Mouse (Mus musculus) midbrain, embryonic 10.5 days (tissue): ENCODE measurements at regions not wholly inside any gene's neighbourhood (a gene's known extent, or its start where the extent isn't known, plus 50 kb on each side); places are given as distances from the start of the nearest gene placed in this dataset.

Source experiments
- DNase-seq: peaks from one replicate; pipeline ENCODE4 v3.0.0-alpha.2; 2017; ENCODE audit warnings: low spot score
- H3K27ac ChIP-seq: fragments of 300-500 bp; sonication (generic); replicated peaks from 2 replicates; pipeline ENCODE4 v1.5.1; 2016; ENCODE audit warnings: mild to moderate bottlenecking
- H3K27me3 ChIP-seq: fragments of 300-500 bp; sonication (generic); 2 replicates; pipeline ENCODE4 v1.6.1; 2016; ENCODE audit warnings: low read depth, mild to moderate bottlenecking; ENCODE audit not compliant: poor library complexity, severe bottlenecking
- H3K36me3 ChIP-seq: fragments of 300-500 bp; sonication (generic); 2 replicates; pipeline ENCODE4 v1.6.1; 2016; ENCODE audit warnings: mild to moderate bottlenecking, moderate library complexity
- H3K4me1 ChIP-seq: fragments of 300-500 bp; sonication (generic); 2 replicates; pipeline ENCODE4 v1.6.1; 2016
- H3K4me3 ChIP-seq: fragments of 300-500 bp; sonication (generic); 2 replicates; pipeline ENCODE4 v1.5.1; 2016; ENCODE audit warnings: mild to moderate bottlenecking, moderate library complexity
- H3K9me3 ChIP-seq: fragments of 300-500 bp; sonication (generic); replicated peaks from 2 replicates; pipeline ENCODE4 v1.6.1; 2016; ENCODE audit warnings: mild to moderate bottlenecking
- WGBS: fragments of 180-500 bp; shearing (Covaris S2); methylation state at CpG from one replicate; pipeline ENCODE4 v1.1.7; 2016; 5-methylcytosine and 5-hydroxymethylcytosine counted together

- 73% methylated on average over 8 of the region's 8 CpGs for WGBS
- Histone ChIP-seq H3K9me3 (no peaks in the 10 kb centered on the region), H3K4me1 (peaks cover 40% of the 10 kb centered on the region), H3K27me3 (peaks cover 58% of the 10 kb centered on the region), H3K36me3 (no peaks in the 10 kb centered on the region), H3K4me3 (no peak overlapping the region), H3K27ac (no peak overlapping the region)
- DNase-seq, result no peak
Observed at GRCm38 (mm10) chr9:47422741-47423461, 107.1 kb upstream of the Cadm1 start.

- no peaks in the 10 kb centered on the region for H3K36me3 ChIP-seq
- H3K4me3 ChIP-seq, result no peak overlapping the region
- H3K4me1 ChIP-seq, result peaks cover 36% of the 10 kb centered on the region
- DNase-seq, result no peak
- 94% methylated on average over 3 of the region's 3 CpGs for WGBS
- H3K9me3 ChIP-seq, result no peaks in the 10 kb centered on the region
- H3K27me3 ChIP-seq, result peaks cover 52% of the 10 kb centered on the region
- no peak overlapping the region for H3K27ac ChIP-seq
Observed at GRCm38 (mm10) chr9:47423462-47423832, 106.5 kb upstream of the Cadm1 start.

GRCm38 (mm10) chr9:47424191-47424590 lies 105.8 kb upstream of the Cadm1 start:
- Histone ChIP-seq H3K27me3 (peaks cover 52% of the 10 kb centered on the region), H3K36me3 (no peaks in the 10 kb centered on the region), H3K4me1 (peaks cover 29% of the 10 kb centered on the region), H3K9me3 (no peaks in the 10 kb centered on the region), H3K27ac (no peak overlapping the region), H3K4me3 (no peak overlapping the region)
- 89% methylated on average over 3 of the region's 3 CpGs for WGBS
- DNase-seq, result no peak

GRCm38 (mm10) chr9:47426712-47427111 lies 103.3 kb upstream of the Cadm1 start:
- Histone ChIP-seq H3K27ac (no peak overlapping the region), H3K36me3 (no peaks in the 10 kb centered on the region), H3K9me3 (no peaks in the 10 kb centered on the region), H3K27me3 (peaks cover 39% of the 10 kb centered on the region), H3K4me3 (no peak overlapping the region), H3K4me1 (peaks cover 24% of the 10 kb centered on the region)
- DNase-seq, result no peak
- 95% methylated on average over 5 of the region's 5 CpGs for WGBS

- WGBS, result 83% methylated on average over 8 of the region's 8 CpGs
- peaks cover 27% of the 10 kb centered on the region for H3K27me3 ChIP-seq
- H3K9me3 ChIP-seq, result no peaks in the 10 kb centered on the region
- no peak overlapping the region for H3K4me3 ChIP-seq
- 0 out of 2 replicates have a peak, but pooled peaks cover 3% of the 10 kb centered on the region for H3K4me1 ChIP-seq
- H3K36me3 ChIP-seq, result no peaks in the 10 kb centered on the region
- no peak for DNase-seq
- no peak overlapping the region for H3K27ac ChIP-seq
Observed at GRCm38 (mm10) chr9:47428710-47429341, 101.1 kb upstream of the Cadm1 start.

GRCm38 (mm10) chr9:47429691-47430090 lies 100.3 kb upstream of the Cadm1 start:
- H3K27me3 ChIP-seq, result peaks cover 22% of the 10 kb centered on the region
- no CpG with 5 or more reads among the region's 1 CpGs for WGBS
- no peak for DNase-seq

GRCm38 (mm10) chr9:47432715-47433114 lies 97.3 kb upstream of the Cadm1 start:
- peaks cover 35% of the 10 kb centered on the region for H3K27me3 ChIP-seq
- no peaks in the 10 kb centered on the region for H3K36me3 ChIP-seq
- no peak for DNase-seq
- H3K4me1 ChIP-seq, result peaks cover 12% of the 10 kb centered on the region
- 70% methylated on average over 4 of the region's 4 CpGs for WGBS
- no peaks in the 10 kb centered on the region for H3K9me3 ChIP-seq
- no peak overlapping the region for H3K4me3 ChIP-seq
- H3K27ac ChIP-seq, result no peak overlapping the region

More at GRCm38 (mm10) chr9:47429691-47430090, 100.3 kb upstream of the Cadm1 start:
- Histone ChIP-seq H3K9me3 (no peaks in the 10 kb centered on the region), H3K27ac (no peak overlapping the region), H3K4me3 (no peak overlapping the region), H3K4me1 (0 out of 2 replicates have a peak, but pooled peaks cover 3% of the 10 kb centered on the region), H3K36me3 (no peaks in the 10 kb centered on the region)

GRCm38 (mm10) chr9:47433185-47433584 lies 96.8 kb upstream of the Cadm1 start:
- H3K9me3 ChIP-seq, result no peaks in the 10 kb centered on the region
- H3K36me3 ChIP-seq, result no peaks in the 10 kb centered on the region
- 83% methylated on average over 2 of the region's 2 CpGs for WGBS
- no peak overlapping the region for H3K27ac ChIP-seq
- peaks cover 36% of the 10 kb centered on the region for H3K27me3 ChIP-seq
- DNase-seq, result no peak
- no peak overlapping the region for H3K4me3 ChIP-seq
- peaks cover 12% of the 10 kb centered on the region for H3K4me1 ChIP-seq

- DNase-seq, result no peak
- H3K27me3 ChIP-seq, result peaks cover 46% of the 10 kb centered on the region
- H3K9me3 ChIP-seq, result no peaks in the 10 kb centered on the region
- no peak overlapping the region for H3K27ac ChIP-seq
- H3K4me3 ChIP-seq, result no peak overlapping the region
- no peaks in the 10 kb centered on the region for H3K36me3 ChIP-seq
- H3K4me1 ChIP-seq, result peaks cover 12% of the 10 kb centered on the region
- 88% methylated on average over 2 of the region's 2 CpGs for WGBS
Observed at GRCm38 (mm10) chr9:47434091-47434490, 95.9 kb upstream of the Cadm1 start.

GRCm38 (mm10) chr9:47438976-47439375 lies 91.0 kb upstream of the Cadm1 start:
- Histone ChIP-seq H3K4me3 (no peak overlapping the region), H3K4me1 (peaks cover 27% of the 10 kb centered on the region), H3K27me3 (peaks cover 61% of the 10 kb centered on the region), H3K9me3 (no peaks in the 10 kb centered on the region), H3K27ac (no peak overlapping the region), H3K36me3 (no peaks in the 10 kb centered on the region)
- 78% methylated on average over 4 of the region's 4 CpGs for WGBS
- DNase-seq, result no peak

GRCm38 (mm10) chr9:47439506-47439905 lies 90.5 kb upstream of the Cadm1 start:
- 34% methylated on average over 11 of the region's 11 CpGs for WGBS
- H3K4me3 ChIP-seq, result peak overlapping the region; percentile 40
- no peaks in the 10 kb centered on the region for H3K36me3 ChIP-seq
- no peak for DNase-seq
- H3K9me3 ChIP-seq, result no peaks in the 10 kb centered on the region
- peaks cover 29% of the 10 kb centered on the region for H3K4me1 ChIP-seq
- peaks cover 61% of the 10 kb centered on the region for H3K27me3 ChIP-seq
- H3K27ac ChIP-seq, result no peak overlapping the region

- Histone ChIP-seq H3K36me3 (no peaks in the 10 kb centered on the region), H3K4me3 (peak overlapping the region; percentile 40), H3K9me3 (no peaks in the 10 kb centered on the region), H3K4me1 (peaks cover 27% of the 10 kb centered on the region), H3K27ac (no peak overlapping the region; the same call in 1 of the 2 replicates), H3K27me3 (peaks cover 60% of the 10 kb centered on the region)
- no peak for DNase-seq
- 15% methylated on average over 6 of the region's 6 CpGs for WGBS
Observed at GRCm38 (mm10) chr9:47440128-47440527, 89.8 kb upstream of the Cadm1 start.

- Histone ChIP-seq H3K36me3 (no peaks in the 10 kb centered on the region), H3K27me3 (peaks cover 49% of the 10 kb centered on the region), H3K4me3 (no peak overlapping the region), H3K27ac (no peak overlapping the region), H3K9me3 (no peaks in the 10 kb centered on the region), H3K4me1 (peaks cover 22% of the 10 kb centered on the region)
- no peak for DNase-seq
- 86% methylated on average over 8 of the region's 8 CpGs for WGBS
Observed at GRCm38 (mm10) chr9:47441155-47441554, 88.8 kb upstream of the Cadm1 start.
